Mouse (Mus musculus) left cerebral cortex, postnatal 4 days (tissue): ENCODE measurements around the gene AC129217.1. TPM values are rescaled to one million over a fixed set of nuclear protein-coding genes. Genes with fewer than 3 reads are reported as not detected.

ENCODE experiments used
- DNase-seq: peaks from one replicate; pipeline ENCODE4 v3.0.0-alpha.2; 2022
- intact Hi-C: fragments of 180-260 bp; cut with DNase I; formaldehyde crosslinking; loops from one replicate; pipeline ENCODE4 v1.15.1; 2025
- total RNA-seq, 2 experiments: library from RNA; stranded (reverse); gene quantifications; 2 replicates each; pipeline ENCODE4 v1.2.3; 2021

AC129217.1 gene
- total RNA-seq: not detected

- no peak for DNase-seq
- intact Hi-C loops: loop anchor here (10.0 kb wide), 2 partner anchors 75 to 115 kb away; partner anchors contain the start of genes Mta2 and Nxf1
Measured at GRCm38 (mm10) chr19:8829660-8830059, at the start of gene AC129217.1. TSS of gene AC129217.1 (plus strand) at chr19:8829773.

- DNase-seq: peak; percentile 90
- intact Hi-C loops: no loop called here
Measured at GRCm38 (mm10) chr19:8786008-8786781, 43.4 kb upstream of the AC129217.1 start, which contains the start of gene Taf6l. TSS of gene Taf6l (minus strand) at chr19:8786417.

- intact Hi-C loops: no loop called here
- peak; percentile 54 for DNase-seq
Measured at GRCm38 (mm10) chr19:8788521-8788920, 41.1 kb upstream of the AC129217.1 start.

- intact Hi-C loops: no loop called here
- no peak for DNase-seq
Measured at GRCm38 (mm10) chr19:8789171-8789570, 40.4 kb upstream of the AC129217.1 start.

- intact Hi-C loops: no loop called here
- peak; percentile 26 for DNase-seq
Measured at GRCm38 (mm10) chr19:8790171-8790570, 39.4 kb upstream of the AC129217.1 start.

GRCm38 (mm10) chr19:8798264-8798946, 31.2 kb upstream of the AC129217.1 start, which contains the start of gene Polr2g:
TSS of gene Polr2g (minus strand) at chr19:8798577.
- DNase-seq: peak; percentile 90
- intact Hi-C loops: no loop called here

- intact Hi-C loops: no loop called here
- no peak for DNase-seq
Measured at GRCm38 (mm10) chr19:8798947-8799315, 30.6 kb upstream of the AC129217.1 start.

- intact Hi-C loops: no loop called here
Measured at GRCm38 (mm10) chr19:8802130-8802821, 27.3 kb upstream of the AC129217.1 start, which contains the start of gene Zbtb3. TSS of gene Zbtb3 (plus strand) at chr19:8802555.

GRCm38 (mm10) chr19:8803204-8803780, 26.3 kb upstream of the AC129217.1 start:
- DNase-seq: no peak
- intact Hi-C loops: no loop called here

More at GRCm38 (mm10) chr19:8802130-8802821, 27.3 kb upstream of the AC129217.1 start, which contains the start of gene Zbtb3:
- DNase-seq: peak; percentile 95

- no peak for DNase-seq
- intact Hi-C loops: no loop called here
Measured at GRCm38 (mm10) chr19:8803879-8804660, 25.5 kb upstream of the AC129217.1 start.

- DNase-seq: no peak
- intact Hi-C loops: no loop called here
Measured at GRCm38 (mm10) chr19:8806810-8807209, 22.8 kb upstream of the AC129217.1 start.

GRCm38 (mm10) chr19:8815812-8816211, 13.8 kb upstream of the AC129217.1 start:
- DNase-seq: no peak
- intact Hi-C loops: no loop called here

- intact Hi-C loops: no loop called here
- no peak for DNase-seq
Measured at GRCm38 (mm10) chr19:8817001-8817400, 12.6 kb upstream of the AC129217.1 start.

- intact Hi-C loops: no loop called here
- no peak for DNase-seq
Measured at GRCm38 (mm10) chr19:8818301-8818798, 11.2 kb upstream of the AC129217.1 start.

GRCm38 (mm10) chr19:8818801-8819595, 10.6 kb upstream of the AC129217.1 start, which contains the start of gene Ttc9c:
TSS of gene Ttc9c (minus strand) at chr19:8819333.
- intact Hi-C loops: no loop called here
- DNase-seq: peak; percentile 97

- DNase-seq: peak; percentile 99
- intact Hi-C loops: loop anchor here (10.0 kb wide), 1 partner anchor 65 kb away; the partner anchor contains the start of gene Nxf1
Measured at GRCm38 (mm10) chr19:8819596-8820423, 9.8 kb upstream of the AC129217.1 start, which contains the start of gene Hnrnpul2. TSS of gene Hnrnpul2 (plus strand) at chr19:8820010.

- intact Hi-C loops: loop anchor here (10.0 kb wide), 1 partner anchor 66 kb away; the partner anchor contains the start of gene Nxf1
- DNase-seq: no peak
Measured at GRCm38 (mm10) chr19:8820424-8820956, 9.1 kb upstream of the AC129217.1 start.
